Mouse (Mus musculus) heart, embryonic 16.5 days (tissue): ENCODE data around the gene Kif23. TPM values are rescaled to one million over a fixed set of nuclear protein-coding genes. Genes with fewer than 3 reads are reported as not detected.

Experiments used
- ATAC-seq: fragments of 200-750 bp; cut with Nextera tagmentation; replicated peaks from 2 replicates; pipeline ENCODE4 v1.8.0; 2017; ENCODE audit warnings: moderate number of reproducible peaks; ENCODE audit not compliant: insufficient read depth, low FRiP score; ENCODE audit errors: extremely low read depth
- H3K27ac ChIP-seq: fragments of 300-500 bp; sonication (generic); 2 replicates; pipeline ENCODE4 v1.5.1; 2014; ENCODE audit warnings: mild to moderate bottlenecking, low read length, control low read depth, moderate library complexity
- H3K27me3 ChIP-seq: fragments of 300-500 bp; sonication (generic); 2 replicates; pipeline ENCODE4 v1.6.1; 2014; ENCODE audit warnings: low read length, mixed read lengths; ENCODE audit not compliant: control insufficient read depth, insufficient read depth
- H3K36me3 ChIP-seq: fragments of 300-500 bp; sonication (generic); 2 replicates; pipeline ENCODE4 v1.6.1; 2014; ENCODE audit not compliant: control insufficient read depth, insufficient read depth
- H3K4me1 ChIP-seq: fragments of 300-500 bp; sonication (generic); 2 replicates; pipeline ENCODE4 v1.6.1; 2014; ENCODE audit warnings: low read length, mixed read lengths; ENCODE audit not compliant: control insufficient read depth, insufficient read depth
- H3K4me2 ChIP-seq: fragments of 300-500 bp; sonication (generic); 2 replicates; pipeline ENCODE4 v1.6.1; 2014; ENCODE audit warnings: low read depth, mild to moderate bottlenecking, control low read depth, low read length
- H3K4me3 ChIP-seq: fragments of 300-500 bp; sonication (generic); 2 replicates; pipeline ENCODE4 v1.5.1; 2014; ENCODE audit warnings: mild to moderate bottlenecking, control low read depth, low read length
- H3K9ac ChIP-seq: fragments of 300-500 bp; sonication (generic); 2 replicates; pipeline ENCODE4 v1.6.1; 2014; ENCODE audit warnings: low read length, control low read depth
- H3K9me3 ChIP-seq: fragments of 300-500 bp; sonication (generic); replicated peaks from 2 replicates; pipeline ENCODE4 v1.6.1; 2016; ENCODE audit warnings: low read length; ENCODE audit not compliant: control insufficient read depth
- WGBS: fragments of 180-500 bp; shearing (Covaris S2); extraction: QIAGEN DNeasy Blood & Tissue Kit; methylation state at CpG from one replicate; pipeline ENCODE4 v1.1.7; 2014; 5-methylcytosine and 5-hydroxymethylcytosine counted together
- polyA plus RNA-seq: library from polyadenylated mRNA; unstranded; fragments of >200 nt; fragmentation: Nextera tagmentation; extraction: Ambion mirVana; gene quantifications from 2 replicates; pipeline ENCODE4 v1.2.1, GENCODE M21; 2015

Gene Kif23
- polyA plus RNA-seq, 1 experiment from 2014 or later, result 77.8 TPM

DNA sequence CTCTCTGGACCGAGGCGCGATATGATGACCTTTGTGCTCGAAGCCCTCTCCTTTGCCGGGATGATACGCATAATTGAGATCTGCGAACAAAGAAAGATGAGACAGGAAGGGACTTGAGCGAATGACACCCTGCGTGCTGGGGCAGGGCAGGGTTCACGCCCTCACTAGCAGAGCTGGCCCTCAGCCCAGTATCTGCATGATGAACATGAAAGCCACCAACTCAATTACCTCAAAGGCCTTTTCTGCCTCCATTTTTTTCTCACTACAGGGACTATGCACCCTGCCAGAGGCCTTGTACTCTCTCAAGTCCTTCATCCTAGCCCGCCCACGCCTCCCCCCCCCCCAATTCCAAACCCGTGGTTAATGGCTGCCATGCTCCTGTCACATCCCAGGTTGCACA, 61.6 kb downstream of the Kif23 start:
- Histone ChIP-seq H3K27me3 (no peaks in the 10 kb centered on the region), H3K4me3 (no peak overlapping the region), H3K4me2 (0 out of 2 replicates have a peak overlapping the region, but pooled peaks have one; percentile 8), H3K9me3 (no peaks in the 10 kb centered on the region), H3K36me3 (no peaks in the 10 kb centered on the region), H3K4me1 (peaks cover 28% of the 10 kb centered on the region), H3K27ac (no peak overlapping the region), H3K9ac (no peak overlapping the region)
- ATAC-seq, result no peak
- 56% methylated on average over 13 of the region's 13 CpGs for WGBS

DNA sequence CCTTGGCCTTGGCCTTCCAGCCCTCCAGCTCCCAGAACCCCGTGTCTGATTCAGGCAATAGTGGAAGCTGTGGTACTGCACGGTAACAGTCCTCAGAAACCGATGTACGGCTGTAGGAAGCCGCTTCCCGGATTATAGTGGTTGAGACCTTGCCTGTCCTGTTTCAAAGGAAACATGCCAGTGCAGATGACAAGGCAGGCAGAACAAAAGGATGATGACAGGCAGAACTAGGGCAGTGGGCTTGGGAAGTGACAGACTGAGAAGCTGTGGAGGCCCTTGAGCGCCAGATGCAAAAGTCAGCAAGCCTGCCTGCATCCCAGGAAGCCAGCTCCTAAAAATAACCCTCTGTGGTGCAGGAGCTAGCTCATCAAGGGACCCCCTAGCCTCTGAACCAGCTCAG, 62.2 kb downstream of the Kif23 start:
- WGBS, result 52% methylated on average over 7 of the region's 7 CpGs
- 0 out of 2 replicates have a peak overlapping the region, but pooled peaks have one; percentile 8 for H3K4me2 ChIP-seq
- no peak overlapping the region for H3K9ac ChIP-seq
- peaks cover 25% of the 10 kb centered on the region for H3K4me1 ChIP-seq
- H3K36me3 ChIP-seq, result no peaks in the 10 kb centered on the region
- no peaks in the 10 kb centered on the region for H3K27me3 ChIP-seq
- no peak overlapping the region for H3K27ac ChIP-seq
- ATAC-seq, result no peak
- H3K9me3 ChIP-seq, result no peaks in the 10 kb centered on the region
- H3K4me3 ChIP-seq, result no peak overlapping the region

DNA sequence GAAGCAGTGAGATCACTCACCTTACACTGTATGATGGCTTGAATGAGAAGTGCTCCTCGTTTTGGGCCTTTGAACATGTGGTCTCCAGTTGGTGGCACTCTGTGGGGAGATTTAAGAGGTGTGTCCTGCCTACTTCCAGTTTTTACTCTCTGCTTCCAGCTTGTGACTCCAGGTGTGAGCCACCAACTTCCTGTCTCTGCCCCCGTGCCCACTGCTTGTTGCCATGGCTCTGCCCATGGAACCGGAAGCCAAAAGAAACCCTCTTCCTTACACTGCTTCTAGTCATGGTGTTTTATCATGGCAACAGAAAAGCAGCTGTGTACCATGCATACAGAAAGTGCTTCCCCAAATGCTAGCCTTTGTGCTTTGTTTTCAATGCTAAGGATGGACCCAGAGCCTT, 64.4 kb downstream of the Kif23 start:
- Histone ChIP-seq H3K9ac (no peak overlapping the region), H3K4me3 (no peak overlapping the region), H3K9me3 (no peaks in the 10 kb centered on the region), H3K36me3 (no peaks in the 10 kb centered on the region), H3K4me2 (no peak overlapping the region), H3K27ac (no peak overlapping the region), H3K27me3 (0 out of 2 replicates have a peak, but pooled peaks cover 2% of the 10 kb centered on the region), H3K4me1 (peaks cover 12% of the 10 kb centered on the region)
- WGBS, result 70% methylated on average over 3 of the region's 3 CpGs
- ATAC-seq, result no peak

DNA sequence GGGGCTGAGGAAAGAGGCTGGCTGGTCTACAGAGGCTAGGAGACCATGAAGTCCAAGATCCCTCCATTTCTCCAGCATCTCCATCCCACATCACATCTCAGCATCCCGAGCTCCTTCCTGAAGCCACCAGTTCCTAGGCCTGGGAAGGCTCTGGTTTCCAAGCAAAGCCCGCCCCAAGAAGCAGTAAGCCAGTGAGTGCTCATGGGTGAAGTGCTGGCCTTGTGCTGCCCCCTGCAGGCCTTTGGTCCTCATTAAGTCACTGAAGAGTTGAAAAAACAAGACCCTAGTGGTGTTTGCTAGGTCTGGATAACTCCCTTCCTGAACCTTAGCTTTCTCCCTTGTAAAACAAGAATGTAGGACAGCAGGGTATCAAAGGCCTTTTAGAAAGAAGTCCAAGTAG, 67.7 kb downstream of the Kif23 start:
- Histone ChIP-seq H3K4me3 (no peak overlapping the region), H3K4me1 (peaks cover 2% of the 10 kb centered on the region; the same call in 1 of the 2 replicates), H3K9me3 (no peaks in the 10 kb centered on the region), H3K4me2 (no peak overlapping the region), H3K36me3 (no peaks in the 10 kb centered on the region), H3K27me3 (peaks cover 2% of the 10 kb centered on the region; the same call in 1 of the 2 replicates), H3K27ac (no peak overlapping the region), H3K9ac (no peak overlapping the region)
- no peak for ATAC-seq
- WGBS, result 47% methylated on average over 2 of the region's 2 CpGs

DNA sequence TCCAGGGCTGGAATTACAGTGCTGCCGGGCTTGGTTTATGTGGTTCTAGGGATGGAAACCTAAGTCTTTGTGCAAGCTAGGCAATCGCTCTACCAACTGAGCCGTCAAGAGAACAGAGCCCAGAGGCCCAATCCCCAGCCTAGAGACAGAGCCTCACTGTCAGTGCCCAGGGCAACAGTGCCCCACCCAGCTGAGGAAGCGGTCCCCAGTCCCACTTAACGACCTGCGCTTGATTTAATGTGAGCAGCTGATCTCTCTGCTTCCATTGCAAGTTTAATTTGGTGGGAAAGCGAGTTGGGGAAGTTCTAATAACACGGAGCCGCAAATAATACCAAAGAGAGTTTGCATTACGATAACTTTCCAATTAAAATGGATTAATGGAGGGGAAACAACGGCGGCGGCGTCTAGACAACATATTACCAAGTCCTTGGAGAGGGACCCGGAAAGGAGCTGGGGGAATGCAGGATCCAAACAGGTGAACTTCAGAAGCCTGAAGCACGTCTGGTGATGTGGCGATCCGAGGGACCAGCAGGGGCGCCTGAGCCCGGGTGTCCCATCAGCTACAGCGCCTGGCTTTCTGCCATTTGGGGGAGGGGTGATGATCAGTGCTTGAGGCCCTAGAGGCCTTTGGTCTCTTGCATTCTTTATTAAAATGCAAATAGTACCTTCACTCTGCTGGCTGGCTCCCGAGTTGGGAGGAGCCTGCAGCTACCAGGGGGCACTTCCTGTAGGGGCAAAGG, 69.0 kb downstream of the Kif23 start:
- H3K4me1 ChIP-seq, result peaks cover 2% of the 10 kb centered on the region; the same call in 1 of the 2 replicates
- no peak overlapping the region for H3K4me2 ChIP-seq
- H3K36me3 ChIP-seq, result no peaks in the 10 kb centered on the region
- H3K9me3 ChIP-seq, result no peaks in the 10 kb centered on the region
- H3K4me3 ChIP-seq, result no peak overlapping the region
- no peak overlapping the region for H3K27ac ChIP-seq
- no peak for ATAC-seq
- peaks cover 2% of the 10 kb centered on the region; the same call in 1 of the 2 replicates for H3K27me3 ChIP-seq
- H3K9ac ChIP-seq, result no peak overlapping the region
- 29% methylated on average over 22 of the region's 22 CpGs for WGBS

DNA sequence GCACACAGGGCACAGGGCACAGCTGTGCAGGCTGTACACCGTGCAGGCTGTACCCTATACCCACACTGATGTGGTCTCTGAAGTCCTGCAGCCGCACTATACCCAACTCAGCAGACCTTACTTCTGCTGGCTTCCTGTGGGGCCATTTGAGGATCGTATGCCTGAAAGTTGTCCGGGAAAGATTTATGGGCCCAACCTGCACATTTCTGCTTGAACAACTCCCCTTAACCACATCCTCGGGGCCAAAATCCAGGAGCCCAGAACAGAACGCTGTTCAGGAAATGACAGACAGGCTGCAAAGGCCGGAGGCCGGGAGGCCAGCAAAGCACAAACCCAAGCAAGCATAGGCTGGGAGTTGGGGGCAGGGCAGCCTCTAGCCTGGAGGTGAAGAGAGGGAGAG, 73.2 kb downstream of the Kif23 start:
- Histone ChIP-seq H3K27me3 (no peaks in the 10 kb centered on the region; the same call in 1 of the 2 replicates), H3K4me2 (no peak overlapping the region), H3K27ac (no peak overlapping the region), H3K9ac (no peak overlapping the region), H3K9me3 (no peaks in the 10 kb centered on the region; the same call in 1 of the 2 replicates), H3K4me1 (peaks cover 2% of the 10 kb centered on the region; the same call in 1 of the 2 replicates), H3K36me3 (no peaks in the 10 kb centered on the region), H3K4me3 (no peak overlapping the region)
- 52% methylated on average over 8 of the region's 8 CpGs for WGBS
- no peak for ATAC-seq

DNA sequence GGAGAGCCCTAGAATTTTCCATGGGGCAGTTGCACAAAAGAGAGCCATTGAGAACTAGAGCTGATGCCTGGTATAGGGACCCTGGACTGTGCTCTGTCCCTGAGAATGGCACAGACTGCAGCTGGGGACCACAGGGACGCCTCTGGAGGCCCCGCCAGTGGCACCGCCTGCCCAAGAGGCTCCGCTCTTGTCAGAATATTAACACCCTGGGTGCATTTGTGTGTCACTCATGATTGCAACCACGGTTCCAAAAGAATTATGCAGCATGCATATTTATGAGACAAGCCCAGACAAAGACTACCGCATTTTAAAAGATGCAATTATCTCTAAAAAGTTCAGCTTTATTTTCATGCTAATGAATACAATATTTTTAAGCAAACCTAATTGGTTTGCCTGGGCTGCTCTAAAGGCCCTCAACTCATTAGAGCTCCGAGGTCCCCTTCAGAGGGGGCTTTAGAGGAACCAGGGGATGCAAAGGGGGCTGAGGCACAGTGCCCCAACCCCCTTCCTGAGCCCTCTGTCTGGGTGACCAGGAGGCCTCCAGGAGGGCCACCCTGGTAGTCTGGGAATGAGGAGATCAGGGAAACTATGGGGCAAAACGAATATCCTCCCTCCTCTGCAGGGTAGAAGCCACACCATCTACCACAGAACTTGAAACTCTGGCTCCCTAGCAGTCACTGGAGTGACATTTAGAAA, 74.2 kb downstream of the Kif23 start:
- H3K4me1 ChIP-seq, result no peaks in the 10 kb centered on the region
- H3K27me3 ChIP-seq, result peaks cover under 1% of the 10 kb centered on the region; the same call in 1 of the 2 replicates
- 66% methylated on average over 8 of the region's 8 CpGs for WGBS

DNA sequence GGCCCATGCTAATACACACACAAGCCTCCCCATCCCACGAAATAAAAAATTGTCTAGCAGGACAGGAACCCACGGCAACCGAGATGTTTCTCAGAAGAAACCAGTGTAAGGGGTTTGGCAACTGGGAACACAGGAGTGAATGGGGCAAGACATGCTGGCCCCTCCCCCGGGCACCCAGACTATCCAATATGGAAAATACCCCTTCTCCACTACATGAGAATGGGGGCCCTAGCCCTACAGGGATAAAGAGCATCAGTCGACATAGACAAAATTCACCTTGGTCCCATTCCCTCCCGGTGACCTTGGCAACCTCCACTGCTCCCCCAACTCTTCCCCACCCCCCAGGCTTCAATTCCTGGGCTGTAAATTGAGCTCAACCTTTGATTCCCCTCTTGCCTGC, 74.7 kb downstream of the Kif23 start:
- H3K4me1 ChIP-seq, result no peaks in the 10 kb centered on the region
- no peaks in the 10 kb centered on the region; the same call in 1 of the 2 replicates for H3K9me3 ChIP-seq
- H3K9ac ChIP-seq, result no peak overlapping the region
- WGBS, result 82% methylated on average over 6 of the region's 6 CpGs
- H3K27me3 ChIP-seq, result 0 out of 2 replicates have a peak, but pooled peaks cover 4% of the 10 kb centered on the region
- no peak overlapping the region for H3K4me2 ChIP-seq
- no peak overlapping the region for H3K4me3 ChIP-seq
- no peak for ATAC-seq
- H3K27ac ChIP-seq, result no peak overlapping the region
- no peaks in the 10 kb centered on the region for H3K36me3 ChIP-seq

More for the DNA sequence above, 74.2 kb downstream of the Kif23 start:
- no peak for ATAC-seq
- H3K9ac ChIP-seq, result no peak overlapping the region
- no peak overlapping the region for H3K4me3 ChIP-seq
- no peak overlapping the region for H3K27ac ChIP-seq
- H3K9me3 ChIP-seq, result no peaks in the 10 kb centered on the region; the same call in 1 of the 2 replicates
- H3K4me2 ChIP-seq, result no peak overlapping the region
- no peaks in the 10 kb centered on the region for H3K36me3 ChIP-seq

DNA sequence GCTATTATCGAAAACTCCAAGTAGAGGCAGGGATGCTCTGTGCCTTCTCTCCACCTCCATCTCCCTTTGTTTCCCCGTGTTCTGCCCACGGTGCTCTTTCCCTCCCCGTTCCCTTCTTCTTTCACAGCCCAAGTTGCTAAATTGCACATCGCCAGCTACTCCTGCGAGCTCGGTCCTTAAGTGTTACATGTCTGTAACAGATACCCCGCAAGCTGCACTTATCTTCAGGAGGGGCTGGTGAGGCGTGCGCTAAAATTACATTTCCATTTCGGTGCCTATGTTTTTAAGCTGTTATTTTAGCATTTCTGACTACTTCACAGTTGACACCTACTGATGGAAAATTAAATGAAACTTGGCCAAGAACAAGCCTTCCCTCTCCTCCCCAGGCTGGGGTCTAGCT, 78.9 kb downstream of the Kif23 start:
- Histone ChIP-seq H3K9ac (no peak overlapping the region), H3K27me3 (0 out of 2 replicates have a peak, but pooled peaks cover 4% of the 10 kb centered on the region), H3K27ac (no peak overlapping the region), H3K36me3 (no peaks in the 10 kb centered on the region), H3K4me1 (no peaks in the 10 kb centered on the region), H3K4me2 (no peak overlapping the region), H3K9me3 (peaks cover 2% of the 10 kb centered on the region; the same call in 1 of the 2 replicates), H3K4me3 (no peak overlapping the region)
- ATAC-seq, result no peak
- 37% methylated on average over 11 of the region's 11 CpGs for WGBS
